Mouse (Mus musculus): Measurements from ENCODE around the gene Schip1. TPM values are rescaled to one million over a fixed set of nuclear protein-coding genes. Genes with fewer than 3 reads are reported as not detected.

Schip1 gene
- polyA plus RNA-seq, 1 experiment from 2014 or later = 154 TPM

GRCm38 (mm10) chr3:68518041-68518440 lies 453.4 kb downstream of the Schip1 start:
- Histone ChIP-seq H3K4me3 (no peak overlapping the region), H3K36me3 (no peaks in the 10 kb centered on the region), H3K9me3 (no peaks in the 10 kb centered on the region), H3K4me1 (replicated peaks) (peaks cover 19% of the 10 kb centered on the region), H3K4me2 (no peak overlapping the region), H3K27me3 (no peaks in the 10 kb centered on the region), H3K27ac (replicated peaks) (no peak overlapping the region), H3K9ac (no peak overlapping the region)
- WGBS = 88% methylated on average over 8 of the region's 8 CpGs
- ATAC-seq (ENCODE audit: low FRiP score, low read depth) = no peak

DNA sequence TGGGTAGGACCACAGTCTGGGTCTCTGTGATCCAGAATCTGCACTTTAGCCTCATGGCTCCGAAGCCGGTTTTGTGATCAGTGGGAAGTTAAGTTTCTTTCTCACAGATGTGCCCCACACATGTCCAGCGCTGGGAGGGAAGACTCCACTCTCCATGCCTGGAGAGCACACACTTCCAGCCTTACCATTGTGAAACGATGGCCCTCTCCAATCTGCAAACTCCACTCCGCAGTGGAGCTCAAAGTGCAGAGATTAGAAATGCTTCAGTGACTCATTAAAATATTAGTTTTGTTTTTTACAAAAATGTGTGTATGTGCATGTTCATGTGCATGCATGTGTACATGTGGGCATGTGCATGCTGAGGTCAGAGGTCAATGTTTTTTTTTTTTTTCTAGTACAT lies 454.0 kb downstream of the Schip1 start:
- Histone ChIP-seq H3K36me3 (no peaks in the 10 kb centered on the region), H3K4me1 (replicated peaks) (peaks cover 16% of the 10 kb centered on the region), H3K4me3 (no peak overlapping the region), H3K27ac (replicated peaks) (no peak overlapping the region), H3K9me3 (no peaks in the 10 kb centered on the region), H3K4me2 (no peak overlapping the region), H3K9ac (no peak overlapping the region), H3K27me3 (no peaks in the 10 kb centered on the region)
- whole genome bisulfite sequencing = 93% methylated on average over 5 of the region's 5 CpGs
- no peak for ATAC-seq (ENCODE audit: low FRiP score, low read depth)

GRCm38 (mm10) chr3:68525361-68525878 lies 460.8 kb downstream of the Schip1 start:
- Histone ChIP-seq H3K27me3 (no peaks in the 10 kb centered on the region), H3K4me1 (replicated peaks) (peaks cover 9% of the 10 kb centered on the region; the same call in 1 of the 2 replicates), H3K9ac (no peak overlapping the region), H3K4me2 (no peak overlapping the region), H3K4me3 (no peak overlapping the region), H3K27ac (replicated peaks) (no peak overlapping the region), H3K9me3 (no peaks in the 10 kb centered on the region), H3K36me3 (no peaks in the 10 kb centered on the region)
- 91% methylated on average over 10 of the region's 10 CpGs for WGBS
- no peak for ATAC-seq (ENCODE audit: low FRiP score, low read depth)

DNA sequence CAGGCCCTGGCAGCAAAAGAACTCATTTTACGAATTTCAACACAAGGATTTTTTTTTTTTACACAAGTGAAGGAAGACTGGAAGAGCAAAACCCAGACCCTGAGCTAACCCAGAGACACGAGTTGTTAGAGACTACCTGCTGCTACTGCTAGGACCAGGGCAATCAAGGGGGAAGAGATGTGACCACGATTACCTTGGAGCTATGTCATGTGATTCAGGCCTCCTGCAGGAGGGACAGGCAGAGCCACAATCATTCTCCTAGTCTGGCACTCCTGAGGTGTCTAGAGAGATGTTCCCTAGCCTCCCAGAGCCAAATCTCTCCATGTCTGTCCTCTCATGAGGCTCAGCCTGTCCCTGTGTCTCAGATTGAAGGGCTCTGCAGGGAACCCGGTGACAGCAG lies 461.8 kb downstream of the Schip1 start:
- ATAC-seq (ENCODE audit: low FRiP score, low read depth) = no peak
- Histone ChIP-seq H3K4me1 (replicated peaks) (peaks cover 9% of the 10 kb centered on the region; the same call in 1 of the 2 replicates), H3K27ac (replicated peaks) (no peak overlapping the region), H3K36me3 (no peaks in the 10 kb centered on the region), H3K9ac (no peak overlapping the region), H3K27me3 (no peaks in the 10 kb centered on the region), H3K4me3 (no peak overlapping the region), H3K9me3 (no peaks in the 10 kb centered on the region), H3K4me2 (no peak overlapping the region)
- WGBS = 60% methylated on average over 4 of the region's 4 CpGs

- H3K27ac ChIP-seq (replicated peaks) = no peak overlapping the region
- H3K27me3 ChIP-seq = no peaks in the 10 kb centered on the region
- no peak overlapping the region for H3K9ac ChIP-seq
- WGBS = 36% methylated on average over 4 of the region's 4 CpGs
- H3K36me3 ChIP-seq = no peaks in the 10 kb centered on the region
- H3K9me3 ChIP-seq = no peaks in the 10 kb centered on the region
- ATAC-seq (ENCODE audit: low FRiP score, low read depth) = no peak
- H3K4me3 ChIP-seq = no peak overlapping the region
- peaks cover 9% of the 10 kb centered on the region; the same call in 1 of the 2 replicates for H3K4me1 ChIP-seq (replicated peaks)
- no peak overlapping the region for H3K4me2 ChIP-seq
These were observed 462.6 kb downstream of the Schip1 start for GRCm38 (mm10) chr3:68527182-68527581.

- no peaks in the 10 kb centered on the region for H3K27me3 ChIP-seq
- 85% methylated on average over 4 of the region's 4 CpGs for WGBS
- ATAC-seq (ENCODE audit: low FRiP score, low read depth) = no peak
These were observed 467.3 kb downstream of the Schip1 start for GRCm38 (mm10) chr3:68531908-68532307.

GRCm38 (mm10) chr3:68534571-68535051 lies 470.0 kb downstream of the Schip1 start:
- Histone ChIP-seq H3K4me3 (no peak overlapping the region), H3K27me3 (no peaks in the 10 kb centered on the region), H3K9ac (no peak overlapping the region), H3K9me3 (no peaks in the 10 kb centered on the region), H3K4me2 (no peak overlapping the region), H3K36me3 (no peaks in the 10 kb centered on the region), H3K4me1 (replicated peaks) (no peaks in the 10 kb centered on the region), H3K27ac (replicated peaks) (no peak overlapping the region)
- ATAC-seq (ENCODE audit: low FRiP score, low read depth) = peak; percentile 61; the same call in 1 of the 2 replicates
- WGBS = 30% methylated on average over 4 of the region's 7 CpGs

More at GRCm38 (mm10) chr3:68531908-68532307, 467.3 kb downstream of the Schip1 start:
- Histone ChIP-seq H3K27ac (replicated peaks) (no peak overlapping the region), H3K36me3 (no peaks in the 10 kb centered on the region), H3K4me2 (no peak overlapping the region), H3K4me3 (no peak overlapping the region), H3K9me3 (no peaks in the 10 kb centered on the region), H3K9ac (no peak overlapping the region), H3K4me1 (replicated peaks) (0 out of 2 replicates have a peak, but pooled peaks cover 5% of the 10 kb centered on the region)

DNA sequence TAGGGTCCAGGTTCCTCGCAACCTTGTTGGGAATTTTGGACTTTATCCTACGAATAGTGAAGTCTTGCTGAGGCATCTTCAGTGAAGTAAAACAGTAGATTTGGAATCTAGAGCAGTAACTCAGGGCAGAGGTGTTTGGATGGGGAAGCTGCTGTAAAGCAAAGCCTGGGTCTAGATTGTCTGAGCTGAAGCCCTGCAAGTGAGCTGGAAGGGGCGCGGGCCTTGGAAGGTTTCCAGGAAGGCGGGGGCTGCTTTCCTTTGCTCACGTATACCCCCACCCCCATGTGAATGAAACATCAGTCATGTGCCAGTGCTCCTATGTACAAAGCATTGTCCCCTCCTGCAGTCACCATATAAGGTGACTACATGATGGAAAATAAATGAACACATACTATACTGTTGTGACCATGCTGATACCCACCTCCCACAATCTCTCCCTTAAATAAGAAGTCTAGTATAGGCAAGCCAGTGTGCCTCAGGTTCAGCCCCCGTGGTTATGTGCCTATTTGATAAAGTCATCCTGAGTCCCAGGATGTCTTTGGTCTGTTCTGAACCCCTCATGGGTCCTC lies 470.6 kb downstream of the Schip1 start:
- Histone ChIP-seq H3K27ac (replicated peaks) (no peak overlapping the region), H3K36me3 (no peaks in the 10 kb centered on the region), H3K4me3 (no peak overlapping the region), H3K9me3 (no peaks in the 10 kb centered on the region), H3K9ac (no peak overlapping the region), H3K27me3 (no peaks in the 10 kb centered on the region), H3K4me2 (no peak overlapping the region), H3K4me1 (replicated peaks) (no peaks in the 10 kb centered on the region)
- WGBS = 68% methylated on average over 7 of the region's 7 CpGs
- ATAC-seq (ENCODE audit: low FRiP score, low read depth) = no peak

- H3K4me2 ChIP-seq = no peak overlapping the region
- no peak overlapping the region for H3K9ac ChIP-seq
- no peaks in the 10 kb centered on the region for H3K27me3 ChIP-seq
- no peak overlapping the region for H3K27ac ChIP-seq (replicated peaks)
- H3K4me3 ChIP-seq = no peak overlapping the region
- no peaks in the 10 kb centered on the region for H3K9me3 ChIP-seq
- WGBS = 50% methylated on average over 3 of the region's 3 CpGs
- ATAC-seq (ENCODE audit: low FRiP score, low read depth) = no peak
- no peaks in the 10 kb centered on the region for H3K36me3 ChIP-seq
- H3K4me1 ChIP-seq (replicated peaks) = no peaks in the 10 kb centered on the region
These were observed 471.5 kb downstream of the Schip1 start for GRCm38 (mm10) chr3:68536071-68536470.

DNA sequence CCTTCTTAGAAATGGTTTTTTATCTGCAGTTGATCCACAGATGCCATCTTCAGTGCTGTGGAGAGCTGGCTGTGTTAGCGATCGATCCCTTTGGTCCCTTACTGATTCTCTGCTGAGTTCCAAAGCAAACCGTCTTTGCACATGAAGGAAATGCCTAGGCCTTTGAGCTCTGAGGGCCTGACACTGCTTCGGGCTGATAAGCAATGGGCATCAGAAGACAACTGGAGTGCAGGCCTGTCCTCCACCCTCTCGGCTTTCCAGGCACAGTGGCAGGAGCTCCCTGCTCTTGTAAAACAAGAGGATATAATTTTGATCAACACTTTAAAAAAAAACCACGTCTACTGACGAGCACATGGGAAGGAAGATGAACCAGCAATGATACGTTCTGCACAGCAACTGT lies 477.1 kb downstream of the Schip1 start:
- Histone ChIP-seq H3K4me1 (replicated peaks) (peaks cover 12% of the 10 kb centered on the region), H3K4me2 (no peak overlapping the region), H3K9me3 (no peaks in the 10 kb centered on the region), H3K27ac (replicated peaks) (no peak overlapping the region), H3K9ac (no peak overlapping the region), H3K27me3 (no peaks in the 10 kb centered on the region), H3K36me3 (no peaks in the 10 kb centered on the region), H3K4me3 (no peak overlapping the region)
- WGBS = 90% methylated on average over 8 of the region's 8 CpGs
- ATAC-seq (ENCODE audit: low FRiP score, low read depth) = no peak

- peak overlapping the region; percentile 20 for H3K4me3 ChIP-seq
- peaks cover 12% of the 10 kb centered on the region for H3K4me1 ChIP-seq (replicated peaks)
- no peak overlapping the region for H3K9ac ChIP-seq
- H3K36me3 ChIP-seq = no peaks in the 10 kb centered on the region
- no peaks in the 10 kb centered on the region for H3K27me3 ChIP-seq
- 4% methylated on average over 7 of the region's 7 CpGs for WGBS
- H3K27ac ChIP-seq (replicated peaks) = no peak overlapping the region
- no peaks in the 10 kb centered on the region for H3K9me3 ChIP-seq
- H3K4me2 ChIP-seq = peak overlapping the region; percentile 45
- ATAC-seq (ENCODE audit: low FRiP score, low read depth) = peak; percentile 78
These were observed 478.4 kb downstream of the Schip1 start for GRCm38 (mm10) chr3:68542944-68543501.

GRCm38 (mm10) chr3:68544811-68545210 lies 480.2 kb downstream of the Schip1 start:
- WGBS = 56% methylated on average over 7 of the region's 7 CpGs
- H3K4me1 ChIP-seq (replicated peaks) = peaks cover 12% of the 10 kb centered on the region
- H3K27me3 ChIP-seq = no peaks in the 10 kb centered on the region
- H3K36me3 ChIP-seq = no peaks in the 10 kb centered on the region
- no peak overlapping the region for H3K4me3 ChIP-seq
- no peaks in the 10 kb centered on the region for H3K9me3 ChIP-seq
- 0 out of 2 replicates have a peak overlapping the region, but pooled peaks have one; percentile 3 for H3K27ac ChIP-seq (replicated peaks)
- H3K4me2 ChIP-seq = no peak overlapping the region
- H3K9ac ChIP-seq = no peak overlapping the region
- ATAC-seq (ENCODE audit: low FRiP score, low read depth) = peak; percentile 47; the same call in 1 of the 2 replicates

Data from hindbrain, embryonic 15.5 days (tissue).